Mouse (Mus musculus) heart, adult 18-20 months (tissue): Measurements from ENCODE around the gene Notch3. TPM values are rescaled to one million over a fixed set of nuclear protein-coding genes. Genes with fewer than 3 reads are reported as not detected.
"Not testable (repeated sequence)": the region's sequence is repeated elsewhere in the genome, so short reads cannot be mapped to it uniquely, and the experiment has no call there.

Experiments used
- DNase-seq, 2 experiments: peaks; one replicate each; pipeline ENCODE4 v3.0.0; 2021 to 2022; ENCODE audit warnings: mixed read lengths in 1 of 2
- total RNA-seq, 2 experiments: library from RNA; stranded (reverse); gene quantifications; 2 replicates each; pipeline ENCODE4 v1.2.3; 2021

The Notch3 gene
- total RNA-seq, 2 experiments from 2014 or later = 20.5 to 24.5 TPM

- peak in 1 of 2 experiments; percentile 38 for DNase-seq
Observed at GRCm38 (mm10) chr17:32118484-32118883, 48.2 kb downstream of the Notch3 start.

GRCm38 (mm10) chr17:32117872-32118421, 48.7 kb downstream of the Notch3 start:
- peak; percentile 48 to 51 for DNase-seq

DNA sequence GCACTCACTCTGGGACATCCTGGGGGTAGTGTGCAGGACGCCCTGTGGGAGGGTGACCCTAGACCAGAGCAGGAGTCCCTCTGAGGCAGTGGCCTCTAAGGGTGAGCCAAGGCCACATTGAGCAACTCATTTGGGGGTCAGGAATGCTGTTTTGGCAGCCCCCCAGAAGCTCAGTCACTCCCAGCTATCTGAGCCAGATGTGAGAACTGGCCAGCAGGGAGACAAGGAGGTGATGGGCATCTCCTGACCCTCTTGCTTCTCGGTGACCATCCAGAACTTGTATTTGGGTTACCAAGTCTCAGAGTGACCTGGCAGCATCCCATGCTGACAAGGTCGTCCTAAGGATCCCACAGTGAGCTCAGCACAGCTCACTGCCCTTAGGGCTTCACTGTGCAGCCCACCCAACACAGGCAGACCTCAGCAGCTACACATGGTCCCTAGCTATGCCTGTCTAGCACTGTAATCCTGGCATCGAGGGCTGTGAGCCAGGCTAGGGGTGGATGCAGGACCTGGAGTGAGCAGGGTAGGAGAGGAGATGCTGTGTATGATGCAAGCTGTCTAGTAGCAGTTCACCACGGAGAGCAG, 49.3 kb downstream of the Notch3 start:
- DNase-seq = peak; percentile 75 to 79

DNA sequence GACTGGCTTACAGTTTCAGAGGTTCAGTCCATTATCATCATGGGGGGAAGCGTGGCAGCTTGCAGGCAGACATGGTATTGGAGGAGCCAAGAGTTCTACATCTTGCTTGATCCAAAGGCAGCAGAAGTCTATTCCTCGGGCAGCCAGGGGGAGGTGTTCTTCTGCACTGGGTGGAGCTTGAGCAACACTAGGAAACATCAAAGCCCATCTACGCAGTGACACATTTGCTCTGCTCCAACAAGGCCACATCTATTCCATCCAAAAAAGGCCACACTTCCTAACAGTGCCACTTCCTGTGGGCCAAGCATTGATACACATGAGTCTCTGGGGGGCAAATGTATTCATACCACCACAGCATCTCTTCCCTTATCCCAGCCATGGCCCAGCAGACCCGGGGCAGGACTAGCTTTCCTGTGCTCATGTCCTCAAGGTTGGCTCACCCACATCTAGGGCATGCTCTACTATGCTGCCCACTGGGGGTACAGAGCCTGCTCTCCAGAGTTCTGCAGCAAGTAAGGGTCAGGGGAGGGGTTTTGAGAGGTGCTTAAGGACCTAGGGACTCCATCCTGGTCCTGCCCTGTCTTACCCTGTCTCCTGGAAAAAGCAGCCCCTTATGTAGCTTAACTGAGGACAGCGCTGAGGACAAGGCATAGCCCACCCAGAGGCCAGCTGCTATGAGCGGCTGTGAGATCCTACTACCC, 49.9 kb downstream of the Notch3 start:
- DNase-seq = no peak

GRCm38 (mm10) chr17:32114486-32114885, 52.2 kb downstream of the Notch3 start:
- DNase-seq = not testable (repeated sequence)

DNA sequence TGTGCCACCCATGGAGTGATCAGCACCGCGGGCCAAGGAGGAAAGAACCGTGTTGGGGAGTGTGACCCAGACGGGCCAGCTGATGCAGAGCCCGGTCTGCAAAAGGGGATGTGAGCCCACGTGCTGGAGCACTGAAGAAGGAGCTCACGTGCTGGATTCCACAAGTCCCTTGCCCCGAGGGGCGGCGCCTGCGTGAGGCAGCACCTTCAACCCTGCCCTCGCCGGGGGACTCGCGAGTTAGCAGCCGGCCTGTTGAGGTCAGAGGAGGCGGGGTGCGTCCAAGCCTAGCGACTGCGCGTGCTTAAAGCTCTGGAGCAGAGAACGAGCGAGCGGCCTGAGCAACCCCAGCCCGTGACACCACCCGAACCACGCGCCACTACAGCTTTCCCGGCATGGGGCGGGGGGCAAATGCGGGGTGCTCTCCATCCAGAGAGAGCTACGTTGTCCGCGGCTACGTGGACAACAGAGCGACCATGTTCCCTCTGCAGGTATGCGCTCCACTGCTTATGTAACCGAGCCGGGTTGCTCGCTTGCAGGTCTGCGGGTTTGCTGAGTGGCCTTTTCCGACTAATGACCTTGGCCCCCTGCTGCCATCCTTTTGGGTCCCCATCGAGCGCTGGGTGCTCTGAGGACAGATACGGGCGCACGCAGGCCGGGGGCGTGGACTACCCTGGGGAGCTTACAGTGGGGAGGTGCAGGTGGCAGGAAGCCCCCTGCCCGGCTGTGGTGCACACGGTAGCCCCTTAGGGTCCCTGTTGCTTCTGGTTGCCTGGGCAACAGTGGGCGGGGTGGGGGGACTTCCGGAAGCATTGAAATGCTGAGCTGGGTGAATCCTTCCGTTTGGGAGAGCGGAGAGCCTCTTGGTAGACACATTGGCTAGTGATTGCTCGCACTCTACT, 52.9 kb downstream of the Notch3 start:
- DNase-seq = peak; percentile 82 to 84

- DNase-seq = no peak
Observed at GRCm38 (mm10) chr17:32113255-32113522, 53.5 kb downstream of the Notch3 start.

DNA sequence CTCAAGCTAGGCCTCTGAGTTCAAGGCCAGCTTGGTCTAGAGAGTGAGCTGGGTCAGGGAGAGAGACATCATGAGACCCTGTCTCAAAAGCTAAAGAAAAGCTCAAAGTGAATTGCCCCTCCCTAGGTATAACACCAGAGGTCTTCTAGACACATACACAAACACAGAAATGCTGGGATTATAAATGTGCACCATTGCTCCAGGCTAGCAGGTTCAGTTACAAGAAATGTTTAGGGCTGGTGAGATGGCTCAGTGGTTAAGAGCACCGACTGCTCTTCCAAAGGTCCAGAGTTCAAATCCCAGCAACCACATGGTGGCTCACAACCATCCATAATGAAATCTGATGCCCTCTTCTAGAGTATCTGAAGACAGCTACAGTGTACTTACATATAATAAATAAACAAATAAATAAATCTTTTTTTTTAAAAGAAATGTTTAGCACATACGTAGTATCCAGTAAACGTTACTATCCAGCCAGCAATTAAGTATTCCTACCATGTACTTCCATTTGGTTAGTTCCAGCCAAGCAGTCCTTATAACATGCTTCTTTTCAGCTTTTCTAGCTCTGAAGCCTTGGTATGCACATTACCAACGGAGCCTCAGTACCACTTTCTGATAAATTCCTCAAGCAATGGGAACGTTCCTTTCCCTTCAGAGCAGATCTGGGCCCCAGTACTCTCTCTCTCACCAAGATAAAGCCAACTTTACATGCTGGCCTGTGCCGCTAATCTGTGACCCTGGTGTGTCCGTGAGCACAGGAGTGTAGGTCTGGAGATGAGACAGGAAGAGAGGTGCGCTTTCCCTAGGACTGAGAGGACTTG, 54.0 kb downstream of the Notch3 start:
- no peak for DNase-seq

GRCm38 (mm10) chr17:32110980-32111780, 55.5 kb downstream of the Notch3 start:
- DNase-seq = peak in 1 of 2 experiments; percentile 37

DNA sequence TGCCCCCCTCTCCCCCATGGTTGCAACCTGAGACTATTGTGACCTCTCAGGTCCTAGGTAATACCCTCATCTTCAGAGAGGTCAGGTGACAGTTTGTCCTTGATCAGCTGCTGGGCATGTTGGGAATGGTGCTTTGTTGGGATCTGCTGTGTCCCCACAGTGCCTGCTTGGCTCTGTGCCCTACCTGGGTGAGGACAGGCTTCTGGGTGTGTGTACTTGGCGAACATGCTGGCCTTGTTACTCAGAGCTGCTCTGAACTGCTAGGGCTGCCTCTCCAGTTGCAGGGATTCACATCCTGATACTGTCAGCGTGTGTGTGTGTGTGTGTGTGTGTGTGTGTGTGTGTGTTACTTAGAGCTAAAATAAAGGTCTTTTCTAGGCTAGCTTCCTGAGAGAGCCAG, 56.2 kb downstream of the Notch3 start:
- peak; percentile 71 to 75 for DNase-seq

- DNase-seq = no peak
Observed at GRCm38 (mm10) chr17:32109201-32109940, 57.3 kb downstream of the Notch3 start.

DNA sequence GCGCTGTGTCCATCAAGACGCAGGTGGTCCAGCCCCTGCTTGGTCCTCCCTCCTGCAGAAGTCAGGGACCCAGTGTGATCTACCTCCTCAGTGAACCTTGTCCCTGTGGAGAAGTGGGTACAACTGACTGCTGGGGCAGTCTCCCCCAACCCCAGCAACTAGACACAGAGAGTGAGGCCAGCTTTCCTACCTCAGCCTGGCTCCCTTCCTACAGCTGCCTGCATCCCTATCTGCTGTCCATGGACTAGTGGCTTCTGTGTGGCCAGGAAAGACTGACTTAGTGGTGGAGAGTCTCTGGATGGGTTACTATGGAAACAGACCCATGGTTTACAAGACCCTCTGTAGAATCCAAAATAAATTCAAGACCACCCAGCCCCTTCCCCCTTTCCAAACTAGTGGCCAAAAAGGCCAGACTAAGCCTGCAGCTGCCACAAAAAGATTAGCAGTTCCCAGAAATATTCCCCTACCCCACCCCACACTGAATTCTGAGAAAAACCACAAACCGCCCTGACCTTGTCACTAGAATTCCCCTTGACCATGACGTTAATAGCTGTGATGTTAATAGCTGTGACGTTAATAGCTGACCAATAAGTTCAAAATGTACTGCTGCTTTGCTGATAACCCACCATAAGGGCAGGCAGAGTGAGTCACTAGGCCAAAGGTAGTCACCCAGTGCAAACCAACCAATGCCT, 58.2 kb downstream of the Notch3 start:
- DNase-seq = not testable (repeated sequence)

- DNase-seq = no peak
Observed at GRCm38 (mm10) chr17:32107877-32108276, 58.8 kb downstream of the Notch3 start.

DNA sequence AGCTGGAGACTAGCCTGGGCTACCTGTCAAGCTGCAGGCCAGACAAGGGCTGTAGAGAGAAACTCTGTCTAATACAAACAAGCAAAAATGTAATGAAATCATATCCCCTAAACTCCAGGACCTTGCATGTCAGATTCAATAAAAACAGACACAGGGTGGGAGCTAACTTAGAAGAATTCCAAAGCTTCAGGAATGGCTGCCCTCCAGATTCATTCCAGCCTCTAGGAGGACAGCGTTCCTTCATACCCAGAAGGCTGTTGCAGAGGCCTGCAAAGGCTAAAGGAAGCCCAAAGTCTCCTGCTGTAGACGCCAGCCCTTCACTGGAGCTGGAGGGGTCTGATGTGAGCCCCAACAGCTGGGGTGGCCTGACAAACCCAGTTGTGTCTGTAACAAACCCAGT, 60.3 kb downstream of the Notch3 start:
- DNase-seq = no peak

DNA sequence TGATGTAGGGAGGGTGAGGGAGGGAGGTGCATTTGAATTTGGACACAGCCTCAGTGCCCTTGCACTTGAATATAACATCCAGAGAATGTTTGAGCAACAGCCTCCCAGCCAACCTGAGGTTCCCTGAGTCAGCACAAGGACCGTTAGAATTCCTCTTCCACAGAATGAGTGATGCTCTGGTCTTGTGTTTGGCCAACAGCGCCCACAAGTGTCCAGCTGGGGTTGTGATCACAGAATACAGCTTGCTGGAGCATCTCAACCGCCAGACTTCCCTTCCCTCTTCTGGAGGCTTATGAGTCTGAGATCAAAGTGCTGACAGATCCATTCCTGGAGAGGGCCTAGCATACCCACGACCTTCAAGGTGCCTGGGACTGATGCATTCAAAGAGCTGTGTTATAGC, 63.6 kb downstream of the Notch3 start:
- no peak for DNase-seq

DNA sequence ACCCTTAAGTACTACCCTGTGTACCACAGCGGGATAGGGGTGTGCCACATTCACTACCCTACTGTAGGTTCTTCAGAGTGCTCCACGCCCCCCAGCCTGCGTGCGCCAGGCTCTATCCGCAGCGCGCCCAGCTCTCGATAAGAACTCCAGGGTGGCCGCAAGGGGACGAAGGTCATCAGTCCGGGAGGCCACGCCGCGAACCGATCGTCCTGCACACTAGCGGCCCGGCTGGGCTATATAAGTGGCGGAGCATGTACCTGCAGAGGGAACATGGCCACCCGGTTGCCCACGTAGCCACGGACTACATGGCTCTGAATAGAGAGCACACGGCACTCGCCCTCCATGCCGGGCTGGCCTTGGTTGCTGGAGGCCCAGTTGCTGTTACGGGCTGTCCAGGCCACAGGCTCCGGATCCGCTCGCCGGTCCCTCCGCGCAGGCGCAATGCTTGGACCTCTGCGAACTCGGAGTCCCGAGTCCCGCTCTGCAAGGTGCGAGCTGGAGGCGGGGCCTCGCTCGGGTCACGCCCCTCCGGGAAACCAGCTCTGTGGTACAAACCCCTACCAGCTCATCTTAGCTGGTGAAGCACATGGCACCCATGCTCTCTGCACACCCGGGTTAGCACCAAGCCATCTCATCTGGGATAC, 66.6 kb downstream of the Notch3 start:
- DNase-seq = peak; percentile 70 to 73

DNA sequence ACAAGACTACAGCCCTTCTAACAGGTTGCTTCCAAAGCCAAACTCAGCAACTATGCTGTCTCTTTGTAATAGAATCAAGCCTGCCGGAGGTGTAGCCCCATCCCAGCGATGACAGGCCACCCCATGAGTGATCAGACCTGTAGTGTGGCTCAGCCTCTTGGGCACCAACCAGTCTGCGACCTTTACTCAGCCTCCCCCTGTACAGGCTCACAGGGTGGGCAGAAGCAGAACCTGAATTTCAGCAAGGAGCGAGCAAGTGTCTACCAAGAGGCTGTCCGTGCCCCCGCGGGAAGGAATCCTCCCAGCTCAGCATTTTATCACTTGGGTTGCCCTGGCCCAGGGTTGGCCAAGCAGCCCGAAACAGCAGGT, 67.1 kb downstream of the Notch3 start:
- DNase-seq = peak in 1 of 2 experiments; percentile 22

- DNase-seq = not testable (repeated sequence)
Observed at GRCm38 (mm10) chr17:32098905-32099304, 67.7 kb downstream of the Notch3 start.

GRCm38 (mm10) chr17:32097676-32098075, 69.0 kb downstream of the Notch3 start:
- DNase-seq = peak in 1 of 2 experiments; percentile 38
